Comparison of ENCODE assay signal across 11 mouse cellular contexts in the genomic region with DNA sequence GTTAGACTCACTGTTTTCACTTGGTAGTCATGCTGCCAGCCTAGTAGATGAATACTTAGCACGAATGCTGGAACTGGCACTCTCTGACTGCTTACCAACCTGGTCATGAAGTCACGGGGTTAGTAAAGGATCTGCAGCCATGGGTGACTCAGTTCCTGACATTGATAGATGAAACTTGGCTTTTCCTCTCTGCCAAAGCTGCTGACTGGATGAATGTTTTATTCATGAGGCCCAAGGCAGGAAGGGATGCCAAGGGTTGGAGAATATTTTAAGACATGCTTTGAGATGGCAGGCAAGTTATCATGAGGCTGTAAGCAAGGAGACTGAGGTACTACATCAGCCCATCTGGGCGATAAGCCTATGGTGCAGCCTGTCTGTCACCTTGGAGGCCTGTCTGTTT.
DNase-seq lines count a peak whose midpoint lies in the region; ATAC-seq and TF ChIP-seq lines count a peak whose summit lies in the region.
"Had no signal": no experiment of that assay in that cellular context is flagged by ENCODE, and none has a peak within 500 bp of the region (broad histone marks: within the 10 kb centered on the region; RNA-seq: fewer than 3 reads in every experiment).

No protein-coding gene starts in this region.

- TF ChIP-seq POLR2A in brain, embryonic 14.5 days (IDR thresholded peaks at IDR 0.05; ENCODE audit: borderline replicate concordance, extremely low read depth, insufficient read depth, insufficient read length, poor library complexity, severe bottlenecking), result no peak

- no peaks in the 10 kb centered on the region for H3K36me3 ChIP-seq in midbrain, embryonic 14.5 days (ENCODE audit: control insufficient read depth, insufficient read depth, low read length)
- no peaks in the 10 kb centered on the region for H3K36me3 ChIP-seq in midbrain, embryonic 11.5 days (ENCODE audit: control insufficient read depth, insufficient read depth, low read length)
- H3K36me3 ChIP-seq: heart, embryonic 15.5 days had no signal

- no peaks in the 10 kb centered on the region for H3K27me3 ChIP-seq in midbrain, embryonic 14.5 days (ENCODE audit: control insufficient read depth, insufficient read depth, low read length)
- no peaks in the 10 kb centered on the region for H3K27me3 ChIP-seq in midbrain, embryonic 11.5 days (ENCODE audit: control insufficient read depth, insufficient read depth, low read length)
- H3K27me3 ChIP-seq: heart, embryonic 15.5 days; megakaryocyte, embryonic 14.5 days had no signal

- ATAC-seq in midbrain, embryonic 14.5 days (ENCODE audit: low FRiP score, low TSS enrichment), result no peak
- ATAC-seq in midbrain, embryonic 11.5 days (ENCODE audit: low FRiP score), result no peak
- ATAC-seq: intestine, postnatal 0 days had no signal

- WGBS in midbrain, embryonic 14.5 days, result 83% methylated on average over 3 of the region's 3 CpGs
- WGBS in midbrain, embryonic 11.5 days, result 97% methylated on average over 3 of the region's 3 CpGs

- H3K4me3 ChIP-seq in midbrain, embryonic 14.5 days (replicated peaks; ENCODE audit: low read depth, low read length), result no peak overlapping the region
- H3K4me3 ChIP-seq in midbrain, embryonic 11.5 days (ENCODE audit: low read depth, low read length), result no peak overlapping the region
- H3K4me3 ChIP-seq: heart, embryonic 15.5 days; megakaryocyte, embryonic 14.5 days had no signal

- DNase-seq in gastrocnemius, adult 18-20 months (ENCODE audit: low spot score), result peak; percentile 24
- DNase-seq in gastrocnemius, postnatal 36 days, result no peak
- peak; percentile 15 for DNase-seq in midbrain, embryonic 14.5 days
- DNase-seq in midbrain, embryonic 11.5 days (ENCODE audit: low spot score, missing footprints), result no peak
- peak; percentile 77 for DNase-seq in brain, embryonic 14.5 days (ENCODE audit: low read depth)
- peak; percentile 45 for DNase-seq in skeletal muscle tissue, adult 2 months (ENCODE audit: low read depth, low spot score)
- DNase-seq in heart, postnatal 36 days, result no peak
- DNase-seq: cerebellum, adult 2 months had no signal

- intact Hi-C loops in gastrocnemius, postnatal 36 days (cut with DNase I), result no loop called here
- intact Hi-C loops in heart, postnatal 36 days (cut with DNase I), result no loop called here

- H3K4me2 ChIP-seq in midbrain, embryonic 14.5 days (ENCODE audit: low read length), result no peak overlapping the region
- no peak overlapping the region for H3K4me2 ChIP-seq in midbrain, embryonic 11.5 days
- H3K4me2 ChIP-seq: heart, embryonic 15.5 days had no signal

- no peaks in the 10 kb centered on the region for H3K9me3 ChIP-seq in midbrain, embryonic 14.5 days (ENCODE audit: control insufficient read depth, low read length)
- H3K9me3 ChIP-seq in midbrain, embryonic 11.5 days (ENCODE audit: control insufficient read depth, low read length), result no peaks in the 10 kb centered on the region
- H3K9me3 ChIP-seq: heart, embryonic 15.5 days had no signal

- no peak for TF ChIP-seq CTCF in brain, embryonic 14.5 days (IDR thresholded peaks at IDR 0.05; ENCODE audit: borderline replicate concordance, extremely low read depth, insufficient read depth, insufficient read length)

- no peak overlapping the region for H3K9ac ChIP-seq in midbrain, embryonic 14.5 days (replicated peaks; ENCODE audit: low read length)
- no peak overlapping the region for H3K9ac ChIP-seq in midbrain, embryonic 11.5 days (ENCODE audit: low read length)
- H3K9ac ChIP-seq: heart, embryonic 15.5 days had no signal

- no peak overlapping the region for H3K27ac ChIP-seq in midbrain, embryonic 14.5 days (replicated peaks; ENCODE audit: low read depth, low read length)
- H3K27ac ChIP-seq in midbrain, embryonic 11.5 days (ENCODE audit: low read depth, low read length), result no peak overlapping the region
- H3K27ac ChIP-seq: heart, embryonic 15.5 days had no signal

- H3K4me1 ChIP-seq in midbrain, embryonic 14.5 days (ENCODE audit: control insufficient read depth, insufficient read depth, low read length), result no peaks in the 10 kb centered on the region
- peaks cover under 1% of the 10 kb centered on the region; the same call in 1 of the 2 replicates for H3K4me1 ChIP-seq in midbrain, embryonic 11.5 days (ENCODE audit: control insufficient read depth, insufficient read depth, low read length)
- H3K4me1 ChIP-seq: megakaryocyte, embryonic 14.5 days had no signal

Comparison
In these comparisons a context has a peak if more than half of its experiments do, and no peak if none do; other contexts are left out.
1. DNase-seq: peak in gastrocnemius, adult 18-20 months (single experiment), midbrain, embryonic 14.5 days (single experiment), brain, embryonic 14.5 days (single experiment) and skeletal muscle tissue, adult 2 months (single experiment); none in gastrocnemius, postnatal 36 days (0 of 2), midbrain, embryonic 11.5 days (single experiment) and heart, postnatal 36 days (0 of 2).